Mouse (Mus musculus) testis, adult 2 months (tissue): ENCODE data around the gene Fam83g. TPM values are rescaled to one million over a fixed set of nuclear protein-coding genes. Genes with fewer than 3 reads are reported as not detected.
A peak's percentile ranks its signal among the peaks of the same experiment; 100 is the strongest.

Source experiments
- H3K27ac ChIP-seq: fragments of 200-500 bp; 2 replicates; pipeline ENCODE4 v1.5.1; 2012; ENCODE audit warnings: low read depth, low read length; ENCODE audit not compliant: control insufficient read depth, insufficient read depth
- H3K27me3 ChIP-seq: fragments of 200-500 bp; 2 replicates; pipeline ENCODE4 v1.6.1; 2012; ENCODE audit warnings: mild to moderate bottlenecking, low read length, moderate library complexity; ENCODE audit not compliant: control insufficient read depth, insufficient read depth
- H3K36me3 ChIP-seq: fragments of 200-500 bp; 2 replicates; pipeline ENCODE4 v1.6.1; 2012; ENCODE audit warnings: mild to moderate bottlenecking, low read length; ENCODE audit not compliant: control insufficient read depth, insufficient read depth
- H3K4me1 ChIP-seq: fragments of 200-500 bp; 2 replicates; pipeline ENCODE4 v1.6.1; 2012; ENCODE audit warnings: low read length; ENCODE audit not compliant: control insufficient read depth, insufficient read depth
- H3K4me3 ChIP-seq: fragments of 200-500 bp; 2 replicates; pipeline ENCODE4 v1.5.1; 2012; ENCODE audit warnings: low read depth, mild to moderate bottlenecking, low read length, moderate library complexity, mixed read lengths; ENCODE audit not compliant: control insufficient read depth
- CTCF ChIP-seq: fragments of 200-500 bp; IDR thresholded peaks from 2 replicates; pipeline ENCODE4 v1.5.1; 2012; ENCODE audit warnings: low read depth, mild to moderate bottlenecking, inconsistent platforms, low read length, moderate library complexity; ENCODE audit not compliant: control insufficient read depth, insufficient read depth, insufficient replicate concordance
- POLR2A ChIP-seq: fragments of 200-500 bp; IDR thresholded peaks from 2 replicates; pipeline ENCODE4 v1.6.1; 2012; ENCODE audit warnings: low read depth, mild to moderate bottlenecking, inconsistent platforms, low read length, moderate library complexity; ENCODE audit not compliant: control insufficient read depth
- polyA plus RNA-seq: library from polyadenylated mRNA; depleted of rRNA; stranded (reverse); fragments of >200 nt; gene quantifications from 2 replicates; pipeline ENCODE4 v1.2.3, GENCODE M21; 2012

The Fam83g gene
- polyA plus RNA-seq, 1 experiment = 1.3 TPM

- H3K27ac ChIP-seq = no peak overlapping the region
- no peaks in the 10 kb centered on the region for H3K4me1 ChIP-seq
- H3K4me3 ChIP-seq = no peak overlapping the region
- no peaks in the 10 kb centered on the region for H3K27me3 ChIP-seq
- H3K36me3 ChIP-seq = no peaks in the 10 kb centered on the region
- TF ChIP-seq POLR2A = no peak
- TF ChIP-seq CTCF = no peak
These were observed 23.9 kb upstream of the Fam83g start for GRCm38 (mm10) chr11:61660001-61660400.

GRCm38 (mm10) chr11:61660806-61661392 is 23.0 kb upstream of the Fam83g start:
- Histone ChIP-seq H3K36me3 (no peaks in the 10 kb centered on the region), H3K4me1 (no peaks in the 10 kb centered on the region), H3K27ac (no peak overlapping the region), H3K4me3 (no peak overlapping the region), H3K27me3 (no peaks in the 10 kb centered on the region)
- TF ChIP-seq CTCF (no peak), POLR2A (no peak)

- TF ChIP-seq CTCF (no peak), POLR2A (no peak)
- Histone ChIP-seq H3K4me3 (no peak overlapping the region), H3K4me1 (no peaks in the 10 kb centered on the region), H3K27me3 (no peaks in the 10 kb centered on the region), H3K36me3 (no peaks in the 10 kb centered on the region), H3K27ac (no peak overlapping the region)
These were observed 21.7 kb upstream of the Fam83g start for GRCm38 (mm10) chr11:61662189-61662588.

DNA sequence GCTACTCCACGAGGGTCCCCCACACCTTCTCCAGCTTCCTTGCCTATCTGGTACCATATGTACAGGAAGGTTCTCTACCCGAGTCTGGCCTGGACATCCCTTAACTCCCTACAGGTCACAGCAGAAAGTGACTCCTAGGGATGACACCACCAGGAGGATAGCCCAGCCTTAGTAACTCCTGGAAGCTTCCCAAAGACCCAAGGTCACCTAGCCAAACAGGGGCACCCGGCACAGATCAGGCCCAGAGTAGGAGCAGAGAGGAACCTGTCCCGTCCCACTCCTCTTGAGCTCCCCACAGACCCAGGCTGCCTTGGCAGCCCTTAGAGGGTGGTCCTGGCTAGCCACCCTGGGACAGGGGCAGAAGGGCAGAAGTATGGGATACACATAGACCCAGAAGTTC is 18.5 kb upstream of the Fam83g start:
- no peak overlapping the region for H3K27ac ChIP-seq

DNA sequence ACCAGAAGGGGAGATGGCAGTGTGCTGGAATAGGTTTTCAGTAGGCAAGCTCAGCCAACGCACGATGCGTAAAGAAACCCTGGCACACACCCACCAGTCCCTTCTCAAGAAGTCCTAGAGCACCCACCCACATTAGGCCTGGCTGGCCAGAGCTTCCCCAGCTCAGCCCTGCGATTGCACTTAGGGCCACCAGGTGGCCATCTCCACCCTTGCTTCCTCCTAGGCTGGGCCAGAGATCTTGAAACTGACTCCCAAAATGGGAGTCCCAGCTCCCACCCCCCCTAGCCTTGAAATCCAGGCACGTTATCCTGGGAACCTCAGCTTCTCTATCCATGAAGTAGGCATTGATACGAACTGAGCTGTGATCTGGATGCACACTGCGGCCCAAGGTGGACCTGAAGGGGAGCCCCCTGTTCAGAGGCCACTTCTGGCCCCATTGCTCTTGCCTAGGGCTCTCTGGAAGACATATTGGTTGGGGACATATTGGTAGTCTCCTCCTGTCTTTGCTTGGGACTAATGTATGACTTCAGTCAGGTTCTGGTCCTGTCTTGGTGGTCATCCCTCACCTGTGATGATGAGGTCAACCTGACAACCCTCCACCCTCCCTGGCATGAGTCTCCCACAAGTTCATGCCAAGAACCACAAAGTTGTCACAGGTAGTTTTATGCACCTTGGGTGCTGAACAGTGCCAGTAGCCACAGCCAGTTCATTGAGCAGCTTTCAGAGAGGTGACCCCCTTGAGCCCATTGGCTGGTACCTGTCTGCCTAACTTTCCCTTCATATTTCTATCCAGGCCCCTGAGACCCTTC is 17.7 kb upstream of the Fam83g start:
- H3K27ac ChIP-seq = no peak overlapping the region
- no peaks in the 10 kb centered on the region for H3K36me3 ChIP-seq
- H3K4me1 ChIP-seq = no peaks in the 10 kb centered on the region; the same call in 1 of the 2 replicates
- no peaks in the 10 kb centered on the region for H3K27me3 ChIP-seq
- TF ChIP-seq CTCF (peak; percentile 75; the same call in 1 of the 2 replicates), POLR2A (no peak)
- no peak overlapping the region for H3K4me3 ChIP-seq

More for the DNA sequence above, 18.5 kb upstream of the Fam83g start:
- Histone ChIP-seq H3K4me1 (no peaks in the 10 kb centered on the region; the same call in 1 of the 2 replicates), H3K4me3 (no peak overlapping the region), H3K27me3 (no peaks in the 10 kb centered on the region), H3K36me3 (no peaks in the 10 kb centered on the region)
- TF ChIP-seq CTCF (no peak), POLR2A (no peak)

DNA sequence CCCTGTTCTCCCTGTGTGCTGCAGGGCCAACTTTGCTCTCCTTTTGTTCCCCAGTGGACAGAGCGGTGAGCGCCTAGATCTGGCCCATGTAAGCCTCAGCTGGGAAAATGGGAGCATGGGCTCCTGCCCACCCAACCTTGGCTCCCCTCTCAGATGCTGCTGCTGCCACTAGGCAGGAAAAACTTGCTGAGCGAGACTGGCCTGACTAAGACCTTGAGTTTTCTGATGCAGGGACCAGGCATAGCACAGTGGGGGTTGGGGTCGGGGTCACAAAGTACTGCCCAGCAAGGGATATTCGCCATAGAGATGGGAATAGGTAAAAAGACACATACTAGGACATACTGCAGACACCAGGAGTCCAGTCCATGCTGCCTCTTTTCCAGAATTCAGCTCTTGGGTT is 16.6 kb upstream of the Fam83g start:
- TF ChIP-seq POLR2A (no peak), CTCF (no peak)
- no peak overlapping the region for H3K27ac ChIP-seq

DNA sequence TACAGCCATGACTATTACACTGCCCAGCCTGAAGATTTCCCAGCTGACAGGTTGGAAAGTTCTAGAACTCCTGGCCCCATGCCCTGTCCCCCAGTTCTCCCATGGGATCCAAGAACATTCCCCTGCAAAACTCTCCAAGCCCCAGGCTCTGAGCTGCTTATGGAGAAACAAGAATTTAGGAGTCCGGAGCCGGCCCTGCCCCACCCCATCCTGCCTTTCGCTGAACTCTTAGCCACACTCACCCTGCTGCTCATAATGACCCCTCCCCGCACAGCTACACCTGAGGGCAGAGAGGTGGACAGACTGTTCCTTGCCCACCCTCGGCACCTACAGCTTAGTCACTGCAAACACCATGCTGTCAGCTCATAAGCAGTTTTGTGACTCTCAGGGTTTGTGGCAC is 16.1 kb upstream of the Fam83g start:
- Histone ChIP-seq H3K27me3 (no peaks in the 10 kb centered on the region), H3K27ac (no peak overlapping the region), H3K4me3 (no peak overlapping the region), H3K4me1 (no peaks in the 10 kb centered on the region; the same call in 1 of the 2 replicates), H3K36me3 (no peaks in the 10 kb centered on the region)
- TF ChIP-seq POLR2A (no peak), CTCF (no peak)

More for the DNA sequence above, 16.6 kb upstream of the Fam83g start:
- no peaks in the 10 kb centered on the region for H3K36me3 ChIP-seq
- no peak overlapping the region for H3K4me3 ChIP-seq
- no peaks in the 10 kb centered on the region for H3K27me3 ChIP-seq
- H3K4me1 ChIP-seq = no peaks in the 10 kb centered on the region; the same call in 1 of the 2 replicates
